Mouse (Mus musculus): Measurements from ENCODE around the gene Spdef.

GRCm38 (mm10) chr17:27686395-27686794 is 42.4 kb downstream of the Spdef start:
- TF ChIP-seq CTCF (IDR thresholded peaks at IDR 0.05; ENCODE audit: low read depth) (no peak), EP300 (IDR thresholded peaks at IDR 0.05; ENCODE audit: low read depth) (no peak)

All from liver, embryonic 14.5 days (tissue).